Mouse (Mus musculus) embryonic facial prominence, embryonic 12.5 days (tissue): ENCODE measurements around the gene Lsamp. TPM values are rescaled to one million over a fixed set of nuclear protein-coding genes. Genes with fewer than 3 reads are reported as not detected.

Experiments
- ATAC-seq: fragments of 200-750 bp; cut with Nextera tagmentation; 2 replicates; pipeline ENCODE4 v1.8.0; 2017; ENCODE audit not compliant: insufficient number of reproducible peaks, insufficient read depth, low FRiP score, low TSS enrichment
- H3K27ac ChIP-seq: fragments of 300-500 bp; sonication (generic); 2 replicates; pipeline ENCODE4 v1.5.1; 2016; ENCODE audit warnings: mild to moderate bottlenecking
- H3K27me3 ChIP-seq: fragments of 300-500 bp; sonication (generic); 2 replicates; pipeline ENCODE4 v1.6.1; 2016; ENCODE audit warnings: mild to moderate bottlenecking, moderate library complexity
- H3K36me3 ChIP-seq: fragments of 300-500 bp; sonication (generic); 2 replicates; pipeline ENCODE4 v1.6.1; 2016; ENCODE audit warnings: mild to moderate bottlenecking
- H3K4me1 ChIP-seq: fragments of 300-500 bp; sonication (generic); 2 replicates; pipeline ENCODE4 v1.6.1; 2016
- H3K4me2 ChIP-seq: fragments of 300-500 bp; sonication (generic); replicated peaks from 2 replicates; pipeline ENCODE4 v1.6.1; 2016; ENCODE audit warnings: mild to moderate bottlenecking, moderate library complexity
- H3K4me3 ChIP-seq: fragments of 300-500 bp; sonication (generic); 2 replicates; pipeline ENCODE4 v1.5.1; 2016; ENCODE audit warnings: mild to moderate bottlenecking
- H3K9ac ChIP-seq: fragments of 300-500 bp; sonication (generic); 2 replicates; pipeline ENCODE4 v1.6.1; 2016; ENCODE audit warnings: mild to moderate bottlenecking, moderate library complexity
- H3K9me3 ChIP-seq: fragments of 300-500 bp; sonication (generic); 2 replicates; pipeline ENCODE4 v1.6.1; 2016; ENCODE audit warnings: mild to moderate bottlenecking, moderate library complexity
- WGBS: fragments of 180-500 bp; shearing (Covaris S2); methylation state at CpG from one replicate; pipeline ENCODE4 v1.1.7; 2016; 5-methylcytosine and 5-hydroxymethylcytosine counted together
- microRNA-seq: library from miRNA; unstranded; fragments of <30 nt; microRNA quantifications from one replicate; pipeline ENCODE4, GENCODE M21; 2017
- polyA plus RNA-seq: library from polyadenylated mRNA; unstranded; fragments of >200 nt; fragmentation: Nextera tagmentation; extraction: Ambion mirVana; gene quantifications from 2 replicates; pipeline ENCODE4 v1.2.1, GENCODE M21; 2016

Gene Lsamp
- polyA plus RNA-seq, 1 experiment from 2014 or later, result 11.5 TPM

DNA sequence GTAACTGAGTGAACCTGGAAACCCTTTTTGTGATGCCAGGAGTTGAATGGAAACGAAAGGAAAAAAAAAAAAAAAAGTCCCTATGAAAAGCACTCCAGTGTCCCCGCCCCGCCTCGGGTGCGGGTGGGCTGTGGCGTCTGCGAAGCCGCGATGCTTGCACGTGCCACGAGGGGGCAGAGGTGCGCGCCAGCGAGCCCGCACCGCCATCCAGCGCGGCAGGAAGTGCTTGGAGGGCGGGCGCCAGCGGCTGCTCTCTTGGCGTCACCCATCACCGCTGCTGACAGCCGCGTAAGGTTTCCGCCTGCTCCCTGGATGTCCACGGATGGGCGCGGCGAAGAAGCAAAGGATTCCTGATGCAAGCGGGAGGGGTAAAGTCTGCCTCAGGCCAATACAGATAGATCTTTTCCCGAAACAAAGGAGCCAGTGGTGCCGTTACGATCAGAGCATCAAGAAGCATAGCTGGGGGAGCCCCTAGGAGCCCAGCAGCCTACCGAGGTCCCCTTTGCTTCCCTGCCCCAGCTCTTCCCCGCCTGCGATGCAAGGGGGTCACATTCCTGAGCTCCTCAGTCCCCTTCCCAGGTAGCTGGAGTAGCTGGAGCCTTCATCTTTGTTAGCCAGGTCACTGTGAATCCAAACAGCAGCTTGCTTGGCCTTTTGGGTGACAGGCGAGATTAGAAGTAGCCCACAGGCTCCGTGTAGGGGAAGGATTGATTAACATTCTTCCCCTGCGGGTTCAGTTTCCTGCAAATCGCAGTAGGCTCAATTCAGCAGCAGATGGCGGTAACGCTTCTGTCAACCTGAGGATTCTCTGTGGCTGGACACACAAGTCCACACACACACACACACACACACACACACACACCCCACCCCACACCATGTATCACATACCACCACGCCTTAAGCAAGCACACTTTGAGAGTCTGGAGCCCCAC, 2206.2 kb downstream of the Lsamp start:
- ATAC-seq, result peak; percentile 90
- H3K4me1 ChIP-seq, result no peaks in the 10 kb centered on the region
- no peaks in the 10 kb centered on the region for H3K27me3 ChIP-seq
- peak overlapping the region; percentile 76 for H3K4me2 ChIP-seq
- H3K27ac ChIP-seq, result peak overlapping the region; percentile 96
- no peaks in the 10 kb centered on the region for H3K36me3 ChIP-seq
- no peaks in the 10 kb centered on the region for H3K9me3 ChIP-seq
- WGBS, result 2% methylated on average over 44 of the region's 44 CpGs
- H3K4me3 ChIP-seq, result peak overlapping the region; percentile 48
- H3K9ac ChIP-seq, result peak overlapping the region; percentile 70

Small RNAs within 50 kb of the gene (microRNA-seq; reads per million reads assigned to microRNA genes)
- gene Gm27887 (not detected), gene Gm47276 (not detected)
